Mouse (Mus musculus): ENCODE results near the gene Tnrc18. TPM values are rescaled to one million over a fixed set of nuclear protein-coding genes. Genes with fewer than 3 reads are reported as not detected.

Gene Tnrc18
- polyA plus RNA-seq, 1 experiment = 35.9 TPM

GRCm38 (mm10) chr5:142794582-142794981 lies 22.9 kb downstream of the Tnrc18 start:
- Histone ChIP-seq H3K27me3 (ENCODE audit: control insufficient read depth, insufficient read depth, low read length) (no peaks in the 10 kb centered on the region), H3K36me3 (ENCODE audit: control insufficient read depth, insufficient read depth, low read length) (no peaks in the 10 kb centered on the region), H3K4me3 (ENCODE audit: control insufficient read depth, low read depth, low read length) (no peak overlapping the region), H3K4me1 (ENCODE audit: control insufficient read depth, insufficient read depth, low read length) (peaks cover 2% of the 10 kb centered on the region), H3K27ac (ENCODE audit: control insufficient read depth, insufficient read depth, low read depth, low read length) (no peak overlapping the region)
- TF ChIP-seq CTCF (IDR thresholded peaks at IDR 0.05; ENCODE audit: control insufficient read depth, insufficient read depth, insufficient replicate concordance, low read depth, low read length) (no peak), POLR2A (IDR thresholded peaks at IDR 0.05; ENCODE audit: control insufficient read depth, low read depth, low read length) (no peak)

- Histone ChIP-seq H3K27me3 (ENCODE audit: control insufficient read depth, insufficient read depth, low read length) (no peaks in the 10 kb centered on the region), H3K27ac (ENCODE audit: control insufficient read depth, insufficient read depth, low read depth, low read length) (no peak overlapping the region), H3K4me1 (ENCODE audit: control insufficient read depth, insufficient read depth, low read length) (peaks cover 2% of the 10 kb centered on the region), H3K36me3 (ENCODE audit: control insufficient read depth, insufficient read depth, low read length) (no peaks in the 10 kb centered on the region), H3K4me3 (ENCODE audit: control insufficient read depth, low read depth, low read length) (no peak overlapping the region)
- TF ChIP-seq CTCF (IDR thresholded peaks at IDR 0.05; ENCODE audit: control insufficient read depth, insufficient read depth, insufficient replicate concordance, low read depth, low read length) = no peak
- no peak for TF ChIP-seq POLR2A (IDR thresholded peaks at IDR 0.05; ENCODE audit: control insufficient read depth, low read depth, low read length)
Measured at GRCm38 (mm10) chr5:142794161-142794560, 23.3 kb downstream of the Tnrc18 start.

- Histone ChIP-seq H3K36me3 (ENCODE audit: control insufficient read depth, insufficient read depth, low read length) (no peaks in the 10 kb centered on the region), H3K4me3 (ENCODE audit: control insufficient read depth, low read depth, low read length) (no peak overlapping the region), H3K27ac (ENCODE audit: control insufficient read depth, insufficient read depth, low read depth, low read length) (no peak overlapping the region), H3K4me1 (ENCODE audit: control insufficient read depth, insufficient read depth, low read length) (peaks cover 2% of the 10 kb centered on the region), H3K27me3 (ENCODE audit: control insufficient read depth, insufficient read depth, low read length) (no peaks in the 10 kb centered on the region)
- TF ChIP-seq POLR2A (IDR thresholded peaks at IDR 0.05; ENCODE audit: control insufficient read depth, low read depth, low read length) (no peak), CTCF (IDR thresholded peaks at IDR 0.05; ENCODE audit: control insufficient read depth, insufficient read depth, insufficient replicate concordance, low read depth, low read length) (no peak)
Measured at GRCm38 (mm10) chr5:142792594-142792993, 24.9 kb downstream of the Tnrc18 start.

- TF ChIP-seq CTCF (IDR thresholded peaks at IDR 0.05; ENCODE audit: control insufficient read depth, insufficient read depth, insufficient replicate concordance, low read depth, low read length) (no peak), POLR2A (IDR thresholded peaks at IDR 0.05; ENCODE audit: control insufficient read depth, low read depth, low read length) (no peak)
- H3K4me3 ChIP-seq (ENCODE audit: control insufficient read depth, low read depth, low read length) = no peak overlapping the region
Measured at GRCm38 (mm10) chr5:142788279-142788678, 29.2 kb downstream of the Tnrc18 start.

GRCm38 (mm10) chr5:142787304-142787905 lies 30.1 kb downstream of the Tnrc18 start:
- Histone ChIP-seq H3K27ac (ENCODE audit: control insufficient read depth, insufficient read depth, low read depth, low read length) (no peak overlapping the region), H3K36me3 (ENCODE audit: control insufficient read depth, insufficient read depth, low read length) (no peaks in the 10 kb centered on the region), H3K4me1 (ENCODE audit: control insufficient read depth, insufficient read depth, low read length) (peaks cover 5% of the 10 kb centered on the region; the same call in 1 of the 2 replicates), H3K4me3 (ENCODE audit: control insufficient read depth, low read depth, low read length) (peak overlapping the region; percentile 2; the same call in 1 of the 2 replicates), H3K27me3 (ENCODE audit: control insufficient read depth, insufficient read depth, low read length) (no peaks in the 10 kb centered on the region)
- TF ChIP-seq CTCF (IDR thresholded peaks at IDR 0.05; ENCODE audit: control insufficient read depth, insufficient read depth, insufficient replicate concordance, low read depth, low read length) = no peak
- TF ChIP-seq POLR2A (IDR thresholded peaks at IDR 0.05; ENCODE audit: control insufficient read depth, low read depth, low read length) = no peak

More at GRCm38 (mm10) chr5:142788279-142788678, 29.2 kb downstream of the Tnrc18 start:
- peaks cover 4% of the 10 kb centered on the region; the same call in 1 of the 2 replicates for H3K4me1 ChIP-seq (ENCODE audit: control insufficient read depth, insufficient read depth, low read length)
- H3K36me3 ChIP-seq (ENCODE audit: control insufficient read depth, insufficient read depth, low read length) = no peaks in the 10 kb centered on the region
- no peaks in the 10 kb centered on the region for H3K27me3 ChIP-seq (ENCODE audit: control insufficient read depth, insufficient read depth, low read length)
- H3K27ac ChIP-seq (ENCODE audit: control insufficient read depth, insufficient read depth, low read depth, low read length) = no peak overlapping the region

- H3K4me3 ChIP-seq (ENCODE audit: control insufficient read depth, low read depth, low read length) = no peak overlapping the region
- H3K4me1 ChIP-seq (ENCODE audit: control insufficient read depth, insufficient read depth, low read length) = peaks cover 7% of the 10 kb centered on the region; the same call in 1 of the 2 replicates
- no peaks in the 10 kb centered on the region for H3K27me3 ChIP-seq (ENCODE audit: control insufficient read depth, insufficient read depth, low read length)
- TF ChIP-seq CTCF (IDR thresholded peaks at IDR 0.05; ENCODE audit: control insufficient read depth, insufficient read depth, insufficient replicate concordance, low read depth, low read length) (no peak), POLR2A (IDR thresholded peaks at IDR 0.05; ENCODE audit: control insufficient read depth, low read depth, low read length) (no peak)
- H3K36me3 ChIP-seq (ENCODE audit: control insufficient read depth, insufficient read depth, low read length) = no peaks in the 10 kb centered on the region
- no peak overlapping the region for H3K27ac ChIP-seq (ENCODE audit: control insufficient read depth, insufficient read depth, low read depth, low read length)
Measured at GRCm38 (mm10) chr5:142786709-142787108, 30.8 kb downstream of the Tnrc18 start.

- Histone ChIP-seq H3K27me3 (ENCODE audit: control insufficient read depth, insufficient read depth, low read length) (no peaks in the 10 kb centered on the region), H3K36me3 (ENCODE audit: control insufficient read depth, insufficient read depth, low read length) (no peaks in the 10 kb centered on the region), H3K27ac (ENCODE audit: control insufficient read depth, insufficient read depth, low read depth, low read length) (no peak overlapping the region), H3K4me1 (ENCODE audit: control insufficient read depth, insufficient read depth, low read length) (peaks cover 7% of the 10 kb centered on the region; the same call in 1 of the 2 replicates), H3K4me3 (ENCODE audit: control insufficient read depth, low read depth, low read length) (no peak overlapping the region)
- TF ChIP-seq CTCF (IDR thresholded peaks at IDR 0.05; ENCODE audit: control insufficient read depth, insufficient read depth, insufficient replicate concordance, low read depth, low read length) = no peak
- TF ChIP-seq POLR2A (IDR thresholded peaks at IDR 0.05; ENCODE audit: control insufficient read depth, low read depth, low read length) = no peak
Measured at GRCm38 (mm10) chr5:142786215-142786614, 31.2 kb downstream of the Tnrc18 start.

All from testis, adult 2 months (tissue).